Mouse (Mus musculus) B cell, adult 67 days (primary cell): ENCODE measurements around the gene Olfr142. TPM values are rescaled to one million over a fixed set of nuclear protein-coding genes. Genes with fewer than 3 reads are reported as not detected.

Experiments
- total RNA-seq, 2 experiments: library from RNA; stranded (reverse); gene quantifications; 4 replicates each; pipeline ENCODE4 v1.2.4; 2023

The Olfr142 gene
- not detected for total RNA-seq

GRCm38 (mm10) chr2:90257492-90257891, at the start of gene Olfr142:
Gene Olfr142 (minus strand): TSS chr2:90257592.

GRCm38 (mm10) chr2:90292741-90293140, 35.3 kb upstream of the Olfr142 start, which contains the start of gene Olfr1272:
Gene Olfr1272 (minus strand): TSS chr2:90292841.

DNA sequence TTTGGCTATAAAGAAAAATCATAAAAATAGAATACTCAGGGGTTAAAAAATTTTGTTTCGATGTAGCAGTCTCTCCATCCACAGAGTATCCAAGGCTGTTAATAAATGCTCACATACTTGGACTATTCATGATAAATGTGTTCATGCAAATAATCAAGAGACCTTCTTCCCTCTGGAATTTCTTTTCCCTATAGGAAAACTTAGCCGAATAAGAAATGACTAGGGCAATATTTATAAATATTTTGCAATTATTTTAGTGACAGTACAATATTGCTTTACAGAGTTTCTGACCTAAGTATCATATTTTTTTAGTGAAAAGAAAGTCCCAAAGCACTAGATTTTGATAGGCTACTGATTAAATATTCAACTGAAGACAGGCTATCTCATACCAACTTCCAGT, 13.5 kb upstream of the Olfr142 start, which contains the start of gene Olfr1271:
TSS of gene Olfr1271 (minus strand) at position 101 of the 400 bp plus-strand sequence.

GRCm38 (mm10) chr2:90224393-90224792, 33.0 kb downstream of the Olfr142 start, which contains the start of gene Olfr1506:
Gene Olfr1506 (minus strand): TSS chr2:90224493.

Other genes starting within 250 kb of the Olfr142 start
- gene Olfr1263, start 245.5 kb downstream of the Olfr142 start, total RNA-seq: not detected
- not detected for gene Olfr1264, start 232.0 kb downstream of the Olfr142 start, total RNA-seq
- not detected for gene Olfr1265, start 222.3 kb downstream of the Olfr142 start, total RNA-seq
- not detected for gene Olfr140, start 194.0 kb downstream of the Olfr142 start, total RNA-seq
- not detected for gene Olfr1269, start 136.2 kb downstream of the Olfr142 start, total RNA-seq
- not detected for gene Olfr32, start 115.3 kb downstream of the Olfr142 start, total RNA-seq
- not detected for gene Olfr1270, start 104.5 kb downstream of the Olfr142 start, total RNA-seq
- under 1 TPM; 0.44 to 0.55 TPM for gene Olfr1506, start 33.1 kb downstream of the Olfr142 start, total RNA-seq
- gene Olfr1271, start 13.4 kb upstream of the Olfr142 start, total RNA-seq: not detected
- not detected for gene Olfr1272, start 35.2 kb upstream of the Olfr142 start, total RNA-seq
- gene Gm13769, start 64.6 kb upstream of the Olfr142 start, total RNA-seq: not detected
- gene Olfr1274-ps, start 141.1 kb upstream of the Olfr142 start, total RNA-seq: not detected